In genomic region chr4:149995911-149996310, GRCm38 (mm10) we compare ENCODE assay signal across 21 mouse cellular contexts. TPM values are rescaled to one million over a fixed set of nuclear protein-coding genes. Genes with fewer than 3 reads are reported as not detected.
DNase-seq lines count a peak whose midpoint lies in the region; ATAC-seq and TF ChIP-seq lines count a peak whose summit lies in the region.
"Had no signal": no experiment of that assay in that cellular context is flagged by ENCODE, and none has a peak within 500 bp of the region (broad histone marks: within the 10 kb centered on the region; RNA-seq: fewer than 3 reads in every experiment).

No protein-coding gene starts in this region.

- no peak for ATAC-seq in heart, embryonic 16.5 days (replicated peaks; ENCODE audit: extremely low read depth, insufficient read depth, low FRiP score)
- no peak for ATAC-seq in liver, postnatal 0 days
- no peak for ATAC-seq in liver, embryonic 11.5 days (replicated peaks; ENCODE audit: low FRiP score)
- ATAC-seq in stomach, postnatal 0 days (ENCODE audit: low FRiP score, low TSS enrichment): no peak
- ATAC-seq: forebrain, embryonic 15.5 days; hindbrain, postnatal 0 days had no signal

- no peak overlapping the region for H3K4me2 ChIP-seq in heart, embryonic 16.5 days (ENCODE audit: low read depth, low read length)
- no peak overlapping the region for H3K4me2 ChIP-seq in liver, postnatal 0 days (ENCODE audit: low read depth, low read length)
- no peak overlapping the region for H3K4me2 ChIP-seq in liver, embryonic 11.5 days
- no peak overlapping the region for H3K4me2 ChIP-seq in stomach, postnatal 0 days (replicated peaks; ENCODE audit: low read depth)
- H3K4me2 ChIP-seq: embryonic facial prominence, embryonic 15.5 days; forebrain, embryonic 15.5 days; liver, embryonic 13.5 days; lung, embryonic 15.5 days; midbrain, embryonic 12.5 days; neural tube, embryonic 15.5 days had no signal

- no peaks in the 10 kb centered on the region for H3K9me3 ChIP-seq in heart, embryonic 16.5 days (replicated peaks; ENCODE audit: control insufficient read depth, low read length)
- no peaks in the 10 kb centered on the region for H3K9me3 ChIP-seq in liver, postnatal 0 days (ENCODE audit: low read length)
- no peaks in the 10 kb centered on the region for H3K9me3 ChIP-seq in liver, embryonic 11.5 days (ENCODE audit: control insufficient read depth, low read length)
- no peaks in the 10 kb centered on the region for H3K9me3 ChIP-seq in stomach, postnatal 0 days (ENCODE audit: control insufficient read depth, low read length)
- H3K9me3 ChIP-seq: embryonic facial prominence, embryonic 15.5 days; forebrain, embryonic 15.5 days; G1E; liver, embryonic 13.5 days; lung, embryonic 15.5 days; midbrain, embryonic 12.5 days; neural tube, embryonic 15.5 days had no signal

- no peak for TF ChIP-seq EP300 in liver, postnatal 0 days (IDR thresholded peaks at IDR 0.05; ENCODE audit: low read depth)
- TF ChIP-seq EP300 in stomach, postnatal 0 days (optimal IDR thresholded peaks at IDR 0.05): no peak

- H3K4me3 ChIP-seq in heart, embryonic 16.5 days (ENCODE audit: low read length): no peak overlapping the region
- no peak overlapping the region for H3K4me3 ChIP-seq in liver, postnatal 0 days (ENCODE audit: low read depth, low read length)
- H3K4me3 ChIP-seq in liver, embryonic 11.5 days (ENCODE audit: low read depth, low read length): no peak overlapping the region
- H3K4me3 ChIP-seq in stomach, postnatal 0 days (ENCODE audit: low read depth, low read length): no peak overlapping the region
- H3K4me3 ChIP-seq: embryonic facial prominence, embryonic 15.5 days; forebrain, embryonic 15.5 days; liver, embryonic 13.5 days; lung, embryonic 15.5 days; midbrain, embryonic 12.5 days; neural tube, embryonic 15.5 days had no signal

- peak; percentile 25 for DNase-seq in cerebellum, adult 9-11 months
- no peak for DNase-seq in cerebellum, postnatal 14 days
- no peak for DNase-seq in heart, postnatal 4 days
- no peak for DNase-seq in liver, postnatal 0 days
- no peak for DNase-seq in liver, embryonic 11.5 days (ENCODE audit: low spot score)
- no peak for DNase-seq in stomach, postnatal 0 days (ENCODE audit: low spot score)
- DNase-seq: B cell, adult 2 months; gastrocnemius, postnatal 10 days; layer of hippocampus, postnatal 36 days; liver, embryonic 13.5 days had no signal

- 86% methylated on average over 7 of the region's 7 CpGs for WGBS in heart, embryonic 16.5 days
- 74% methylated on average over 7 of the region's 7 CpGs for WGBS in liver, postnatal 0 days (ENCODE audit: insufficient replicate concordance)
- WGBS in liver, embryonic 11.5 days: 86% methylated on average over 7 of the region's 7 CpGs
- WGBS in stomach, postnatal 0 days: 88% methylated on average over 7 of the region's 7 CpGs

- no peak for TF ChIP-seq CTCF in liver, postnatal 0 days (IDR thresholded peaks at IDR 0.05; ENCODE audit: low read depth)
- TF ChIP-seq CTCF in stomach, postnatal 0 days (IDR thresholded peaks at IDR 0.05; ENCODE audit: low read depth): no peak

- 0 out of 2 replicates have a peak, but pooled peaks cover 2% of the 10 kb centered on the region for H3K36me3 ChIP-seq in heart, embryonic 16.5 days (ENCODE audit: control insufficient read depth, insufficient read depth)
- H3K36me3 ChIP-seq in liver, postnatal 0 days (replicated peaks; ENCODE audit: insufficient read depth, low read length): peaks cover 33% of the 10 kb centered on the region
- no peaks in the 10 kb centered on the region for H3K36me3 ChIP-seq in liver, embryonic 11.5 days (ENCODE audit: control insufficient read depth, insufficient read depth, low read length)
- peaks cover 2% of the 10 kb centered on the region; the same call in 1 of the 2 replicates for H3K36me3 ChIP-seq in stomach, postnatal 0 days (ENCODE audit: control insufficient read depth, insufficient read depth, low read length)
- H3K36me3 ChIP-seq: embryonic facial prominence, embryonic 15.5 days; forebrain, embryonic 15.5 days; midbrain, embryonic 12.5 days; neural tube, embryonic 15.5 days had no signal

- no peaks in the 10 kb centered on the region for H3K27me3 ChIP-seq in heart, embryonic 16.5 days (ENCODE audit: control insufficient read depth, insufficient read depth, low read length)
- H3K27me3 ChIP-seq in liver, postnatal 0 days (ENCODE audit: insufficient read depth, low read length): no peaks in the 10 kb centered on the region
- H3K27me3 ChIP-seq in liver, embryonic 11.5 days (replicated peaks; ENCODE audit: control insufficient read depth, insufficient read depth, low read length): no peaks in the 10 kb centered on the region
- H3K27me3 ChIP-seq in stomach, postnatal 0 days (ENCODE audit: control insufficient read depth, insufficient read depth, low read length): no peaks in the 10 kb centered on the region
- H3K27me3 ChIP-seq: CH12.LX; embryonic facial prominence, embryonic 15.5 days; forebrain, embryonic 15.5 days; liver, embryonic 13.5 days; lung, embryonic 15.5 days; neural tube, embryonic 15.5 days; Patski had no signal

- 0 out of 2 replicates have a peak overlapping the region, but pooled peaks have one; percentile 6 for H3K27ac ChIP-seq in heart, embryonic 16.5 days (ENCODE audit: low read length)
- H3K27ac ChIP-seq in liver, postnatal 0 days (ENCODE audit: low read depth): peak overlapping the region; percentile 48; the same call in 1 of the 2 replicates
- no peak overlapping the region for H3K27ac ChIP-seq in liver, embryonic 11.5 days (ENCODE audit: low read depth, low read length)
- H3K27ac ChIP-seq in stomach, postnatal 0 days (replicated peaks): peak overlapping the region; percentile 35; the same call in 1 of the 2 replicates
- H3K27ac ChIP-seq: embryonic facial prominence, embryonic 15.5 days; forebrain, embryonic 15.5 days; hindbrain, postnatal 0 days; liver, embryonic 13.5 days; lung, embryonic 15.5 days; midbrain, embryonic 12.5 days; neural tube, embryonic 15.5 days had no signal

- no peak overlapping the region for H3K9ac ChIP-seq in heart, embryonic 16.5 days (ENCODE audit: low read length)
- H3K9ac ChIP-seq in liver, postnatal 0 days (replicated peaks): no peak overlapping the region; the same call in 1 of the 2 replicates
- no peak overlapping the region for H3K9ac ChIP-seq in liver, embryonic 11.5 days (ENCODE audit: low read depth, low read length)
- no peak overlapping the region for H3K9ac ChIP-seq in stomach, postnatal 0 days (ENCODE audit: low read length)
- H3K9ac ChIP-seq: embryonic facial prominence, embryonic 15.5 days; forebrain, embryonic 15.5 days; liver, embryonic 13.5 days; lung, embryonic 15.5 days; midbrain, embryonic 12.5 days; neural tube, embryonic 15.5 days had no signal

- H3K4me1 ChIP-seq in heart, embryonic 16.5 days (ENCODE audit: control insufficient read depth, insufficient read depth, low read length): peaks cover 31% of the 10 kb centered on the region
- H3K4me1 ChIP-seq in liver, postnatal 0 days (ENCODE audit: insufficient read depth): peaks cover 63% of the 10 kb centered on the region
- peaks cover 20% of the 10 kb centered on the region for H3K4me1 ChIP-seq in liver, embryonic 11.5 days (replicated peaks; ENCODE audit: control insufficient read depth, insufficient read depth, low read length)
- peaks cover 5% of the 10 kb centered on the region for H3K4me1 ChIP-seq in stomach, postnatal 0 days (replicated peaks; ENCODE audit: control insufficient read depth, insufficient read depth)

RNA-seq across cellular contexts. Expression of gene H6pd, which starts 12.9 kb away (rescaled TPM):
- polyA plus RNA-seq in heart, embryonic 16.5 days (2015; fragmentation: Nextera tagmentation; extraction: Ambion mirVana): 11.4 and 14.6 TPM in 2 replicates
- total RNA-seq in heart, postnatal 4 days (2021): 10 to 100 TPM; 34.1 to 35.2 TPM
- polyA plus RNA-seq in liver, postnatal 0 days (2015; fragmentation: Nextera tagmentation; extraction: Ambion mirVana): 33.0 and 36.5 TPM in 2 replicates
- 9.4 and 9.8 TPM in 2 replicates for polyA plus RNA-seq in liver, embryonic 11.5 days (2014; fragmentation: Nextera tagmentation; extraction: Ambion mirVana)
- polyA plus RNA-seq in stomach, postnatal 0 days (2015; fragmentation: Nextera tagmentation; extraction: Ambion mirVana): 11.8 and 12.3 TPM in 2 replicates

RNA-seq across cellular contexts. Expression of gene Spsb1, which starts 41.1 kb away (rescaled TPM):
- polyA plus RNA-seq in heart, embryonic 16.5 days (2015; fragmentation: Nextera tagmentation; extraction: Ambion mirVana): 10.5 and 12.4 TPM in 2 replicates
- total RNA-seq in heart, postnatal 4 days (2021): 10 to 100 TPM; 26.2 to 26.7 TPM
- polyA plus RNA-seq in liver, postnatal 0 days (2015; fragmentation: Nextera tagmentation; extraction: Ambion mirVana): 1.3 and 1.7 TPM in 2 replicates
- 2.9 and 3.1 TPM in 2 replicates for polyA plus RNA-seq in liver, embryonic 11.5 days (2014; fragmentation: Nextera tagmentation; extraction: Ambion mirVana)
- polyA plus RNA-seq in stomach, postnatal 0 days (2015; fragmentation: Nextera tagmentation; extraction: Ambion mirVana): 10.0 and 13.1 TPM in 2 replicates
- total RNA-seq: common myeloid progenitor, adult 5-6 weeks; G1E had no signal
